In the genomic region with DNA sequence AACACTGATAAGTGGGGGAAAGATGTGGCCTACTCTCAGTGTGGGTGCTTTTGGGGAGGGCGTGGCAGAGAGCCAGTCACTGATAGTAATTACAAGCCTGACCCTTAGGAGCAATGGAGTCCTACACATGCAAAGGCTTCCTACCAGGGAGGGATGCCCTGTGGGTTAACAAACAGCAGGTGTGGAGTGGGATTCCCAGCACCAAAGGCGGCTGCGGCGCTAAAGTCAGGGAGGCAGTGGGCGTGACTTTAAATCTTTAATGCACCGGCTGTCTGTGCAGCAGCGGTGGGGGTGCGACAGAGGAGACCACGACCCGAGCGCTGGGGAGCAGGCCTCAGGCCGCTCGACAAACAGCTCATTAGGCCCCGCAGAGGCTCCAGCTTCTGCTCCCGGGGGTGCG, we compare ENCODE assay signal across 7 mouse cellular contexts. TPM values are rescaled to one million over a fixed set of nuclear protein-coding genes. Genes with fewer than 3 reads are reported as not detected.
DNase-seq lines count a peak whose midpoint lies in the region; ATAC-seq and TF ChIP-seq lines count a peak whose summit lies in the region.
"Not testable (repeated sequence)": the region's sequence is repeated elsewhere in the genome, so short reads cannot be mapped to it uniquely, and the experiment has no call there.

No protein-coding gene starts in this region.

- H3K4me3 ChIP-seq in cerebellum, adult 2 months (replicated peaks; ENCODE audit: insufficient read depth, low read depth, low read length); intestine, postnatal 0 days (ENCODE audit: low read depth, low read length); lung, postnatal 0 days (ENCODE audit: low read depth, low read length): not testable (repeated sequence)
- H3K4me3 ChIP-seq in forebrain, embryonic 12.5 days (replicated peaks) = peak overlapping the region; percentile 30
- peak overlapping the region; percentile 40 for H3K4me3 ChIP-seq in heart, embryonic 15.5 days
- H3K4me3 ChIP-seq in limb, embryonic 13.5 days = peak overlapping the region; percentile 32
- H3K4me3 ChIP-seq in olfactory bulb, adult 2 months (ENCODE audit: insufficient read depth, low read depth, low read length) = peak overlapping the region; percentile 33

- not testable (repeated sequence) for TF ChIP-seq CTCF in cerebellum, adult 2 months (IDR thresholded peaks at IDR 0.05; ENCODE audit: borderline replicate concordance, insufficient read depth, low read depth, low read length); intestine, postnatal 0 days (IDR thresholded peaks at IDR 0.05; ENCODE audit: low read depth); lung, postnatal 0 days (IDR thresholded peaks at IDR 0.05); olfactory bulb, adult 2 months (IDR thresholded peaks at IDR 0.05; ENCODE audit: insufficient read depth, low read depth, low read length)

- 9% methylated on average over 6 of the region's 16 CpGs for WGBS in cerebellum, adult 2 months
- WGBS in forebrain, embryonic 12.5 days = 8% methylated on average over 7 of the region's 16 CpGs
- 6% methylated on average over 9 of the region's 16 CpGs for WGBS in heart, embryonic 15.5 days
- 7% methylated on average over 6 of the region's 16 CpGs for WGBS in intestine, postnatal 0 days
- 6% methylated on average over 11 of the region's 16 CpGs for WGBS in limb, embryonic 13.5 days
- 25% methylated on average over 4 of the region's 16 CpGs for WGBS in lung, postnatal 0 days
- 4% methylated on average over 7 of the region's 16 CpGs for WGBS in olfactory bulb, adult 2 months

- not testable (repeated sequence) for ATAC-seq in forebrain, embryonic 12.5 days (ENCODE audit: low FRiP score); heart, embryonic 15.5 days (replicated peaks; ENCODE audit: insufficient number of reproducible peaks, insufficient read depth, low FRiP score, low read depth); intestine, postnatal 0 days; limb, embryonic 13.5 days (ENCODE audit: low FRiP score, low read depth); lung, postnatal 0 days

- H3K36me3 ChIP-seq in forebrain, embryonic 12.5 days (replicated peaks); heart, embryonic 15.5 days; intestine, postnatal 0 days (ENCODE audit: control insufficient read depth, insufficient read depth); lung, postnatal 0 days (ENCODE audit: insufficient read depth, low read length): not testable (repeated sequence)
- H3K36me3 ChIP-seq in limb, embryonic 13.5 days = peaks cover 12% of the 10 kb centered on the region

- H3K27ac ChIP-seq in cerebellum, adult 2 months (ENCODE audit: insufficient read depth, low read length); forebrain, embryonic 12.5 days; intestine, postnatal 0 days (ENCODE audit: low read depth, low read length); limb, embryonic 13.5 days; lung, postnatal 0 days (ENCODE audit: low read length); olfactory bulb, adult 2 months (ENCODE audit: insufficient read depth, low read depth, low read length): not testable (repeated sequence)
- H3K27ac ChIP-seq in heart, embryonic 15.5 days = peak overlapping the region; percentile 42; the same call in 1 of the 2 replicates

- not testable (repeated sequence) for H3K27me3 ChIP-seq in cerebellum, adult 2 months (ENCODE audit: control insufficient read depth, insufficient read depth, low read length); forebrain, embryonic 12.5 days; heart, embryonic 15.5 days; intestine, postnatal 0 days (replicated peaks; ENCODE audit: control insufficient read depth, insufficient read depth, low read length); limb, embryonic 13.5 days; lung, postnatal 0 days (replicated peaks; ENCODE audit: insufficient read depth, low read length)

- TF ChIP-seq EP300 in lung, postnatal 0 days (IDR thresholded peaks at IDR 0.05) = not testable (repeated sequence)

- DNase-seq in cerebellum, adult 2 months = peak; percentile 26 to 40
- DNase-seq in lung, postnatal 0 days (ENCODE audit: low spot score) = not testable (repeated sequence)

- H3K4me1 ChIP-seq in cerebellum, adult 2 months (ENCODE audit: control insufficient read depth, insufficient read depth, low read length); forebrain, embryonic 12.5 days; heart, embryonic 15.5 days (replicated peaks); intestine, postnatal 0 days (replicated peaks; ENCODE audit: control insufficient read depth, insufficient read depth, low read length); limb, embryonic 13.5 days; lung, postnatal 0 days (ENCODE audit: insufficient read depth, low read depth, low read length); olfactory bulb, adult 2 months (ENCODE audit: control insufficient read depth, insufficient read depth, low read length): not testable (repeated sequence)

- H3K9me3 ChIP-seq in forebrain, embryonic 12.5 days; heart, embryonic 15.5 days (replicated peaks); intestine, postnatal 0 days (ENCODE audit: control insufficient read depth); limb, embryonic 13.5 days; lung, postnatal 0 days (ENCODE audit: low read length): not testable (repeated sequence)

- H3K4me2 ChIP-seq in forebrain, embryonic 12.5 days = peak overlapping the region; percentile 42
- H3K4me2 ChIP-seq in heart, embryonic 15.5 days = peak overlapping the region; percentile 56
- peak overlapping the region; percentile 51; the same call in 1 of the 2 replicates for H3K4me2 ChIP-seq in intestine, postnatal 0 days (replicated peaks; ENCODE audit: low read depth)
- H3K4me2 ChIP-seq in limb, embryonic 13.5 days (replicated peaks) = peak overlapping the region; percentile 54
- H3K4me2 ChIP-seq in lung, postnatal 0 days (replicated peaks; ENCODE audit: low read depth, low read length) = 0 out of 2 replicates have a peak overlapping the region, but pooled peaks have one; percentile 30

- not testable (repeated sequence) for H3K9ac ChIP-seq in forebrain, embryonic 12.5 days; heart, embryonic 15.5 days; intestine, postnatal 0 days (ENCODE audit: low read depth, low read length); limb, embryonic 13.5 days; lung, postnatal 0 days (replicated peaks; ENCODE audit: low read depth)

- TF ChIP-seq POLR2A in cerebellum, adult 2 months (IDR thresholded peaks at IDR 0.05; ENCODE audit: borderline replicate concordance, insufficient read depth, low read length); olfactory bulb, adult 2 months (IDR thresholded peaks at IDR 0.05; ENCODE audit: insufficient read depth, low read depth, low read length): not testable (repeated sequence)

RNA-seq across cellular contexts. Expression of a gene that starts 1.1 kb away (rescaled TPM):
- 236 and 247 TPM in 2 replicates for polyA plus RNA-seq in cerebellum, adult 2 months (2012; rRNA removed)
- polyA plus RNA-seq in forebrain, embryonic 12.5 days (2016; fragmentation: Nextera tagmentation; extraction: Ambion mirVana) = 119 and 122 TPM in 2 replicates
- polyA plus RNA-seq in heart, embryonic 15.5 days (2015; fragmentation: Nextera tagmentation; extraction: Ambion mirVana) = 40.2 and 47.1 TPM in 2 replicates
- 21.5 and 21.9 TPM in 2 replicates for polyA plus RNA-seq in intestine, postnatal 0 days (2015; fragmentation: Nextera tagmentation; extraction: Ambion mirVana)
- 53.0 and 64.8 TPM in 2 replicates for polyA plus RNA-seq in limb, embryonic 13.5 days (2015; fragmentation: Nextera tagmentation; extraction: Ambion mirVana)
- polyA plus RNA-seq in lung, postnatal 0 days (2015; fragmentation: Nextera tagmentation; extraction: Ambion mirVana) = 23.7 and 24.5 TPM in 2 replicates
- not detected in 2 replicates for polyA plus RNA-seq in olfactory bulb, adult 2 months (2012; ENCODE audit: insufficient read depth, insufficient read length, low replicate concordance, missing spikeins)

RNA-seq across cellular contexts. Expression of a gene that starts 17.0 kb away (rescaled TPM):
- polyA plus RNA-seq in cerebellum, adult 2 months (2012; rRNA removed) = 65.9 and 71.1 TPM in 2 replicates
- polyA plus RNA-seq in forebrain, embryonic 12.5 days (2016; fragmentation: Nextera tagmentation; extraction: Ambion mirVana) = 57.3 and 57.8 TPM in 2 replicates
- 41.7 and 60.3 TPM in 2 replicates for polyA plus RNA-seq in heart, embryonic 15.5 days (2015; fragmentation: Nextera tagmentation; extraction: Ambion mirVana)
- polyA plus RNA-seq in intestine, postnatal 0 days (2015; fragmentation: Nextera tagmentation; extraction: Ambion mirVana) = 46.4 and 50.6 TPM in 2 replicates
- 81.8 and 84.6 TPM in 2 replicates for polyA plus RNA-seq in limb, embryonic 13.5 days (2015; fragmentation: Nextera tagmentation; extraction: Ambion mirVana)
- 43.3 and 43.7 TPM in 2 replicates for polyA plus RNA-seq in lung, postnatal 0 days (2015; fragmentation: Nextera tagmentation; extraction: Ambion mirVana)
- not detected in 2 replicates for polyA plus RNA-seq in olfactory bulb, adult 2 months (2012; ENCODE audit: insufficient read depth, insufficient read length, low replicate concordance, missing spikeins)

RNA-seq across cellular contexts. Expression of a gene that starts 17.9 kb away (rescaled TPM):
- polyA plus RNA-seq in cerebellum, adult 2 months (2012; rRNA removed) = 196 and 206 TPM in 2 replicates
- 16.6 and 19.8 TPM in 2 replicates for polyA plus RNA-seq in forebrain, embryonic 12.5 days (2016; fragmentation: Nextera tagmentation; extraction: Ambion mirVana)
- polyA plus RNA-seq in heart, embryonic 15.5 days (2015; fragmentation: Nextera tagmentation; extraction: Ambion mirVana) = 54.8 and 59.2 TPM in 2 replicates
- 90.5 and 105 TPM in 2 replicates for polyA plus RNA-seq in intestine, postnatal 0 days (2015; fragmentation: Nextera tagmentation; extraction: Ambion mirVana)
- 40.4 and 47.3 TPM in 2 replicates for polyA plus RNA-seq in limb, embryonic 13.5 days (2015; fragmentation: Nextera tagmentation; extraction: Ambion mirVana)
- 34.3 and 39.7 TPM in 2 replicates for polyA plus RNA-seq in lung, postnatal 0 days (2015; fragmentation: Nextera tagmentation; extraction: Ambion mirVana)
- not detected in 2 replicates for polyA plus RNA-seq in olfactory bulb, adult 2 months (2012; ENCODE audit: insufficient read depth, insufficient read length, low replicate concordance, missing spikeins)

RNA-seq across cellular contexts. Expression of a gene that starts 42.0 kb away (rescaled TPM):
- polyA plus RNA-seq in cerebellum, adult 2 months (2012; rRNA removed) = 0.16 and 0.18 TPM in 2 replicates
- 0.42 and 0.46 TPM in 2 replicates for polyA plus RNA-seq in forebrain, embryonic 12.5 days (2016; fragmentation: Nextera tagmentation; extraction: Ambion mirVana)
- polyA plus RNA-seq in heart, embryonic 15.5 days (2015; fragmentation: Nextera tagmentation; extraction: Ambion mirVana) = not detected in 2 replicates
- not detected in 2 replicates for polyA plus RNA-seq in intestine, postnatal 0 days (2015; fragmentation: Nextera tagmentation; extraction: Ambion mirVana)
- 0.14 TPM in 1 of 2 replicates, not detected in the other for polyA plus RNA-seq in limb, embryonic 13.5 days (2015; fragmentation: Nextera tagmentation; extraction: Ambion mirVana)
- polyA plus RNA-seq in lung, postnatal 0 days (2015; fragmentation: Nextera tagmentation; extraction: Ambion mirVana) = 0.06 TPM in 1 of 2 replicates, not detected in the other
- not detected in 2 replicates for polyA plus RNA-seq in olfactory bulb, adult 2 months (2012; ENCODE audit: insufficient read depth, insufficient read length, low replicate concordance, missing spikeins)

RNA-seq across cellular contexts. Expression of a gene that starts 50.0 kb away (rescaled TPM):
- polyA plus RNA-seq in cerebellum, adult 2 months (2012; rRNA removed) = 162 and 167 TPM in 2 replicates
- polyA plus RNA-seq in forebrain, embryonic 12.5 days (2016; fragmentation: Nextera tagmentation; extraction: Ambion mirVana) = 159 and 179 TPM in 2 replicates
- 122 and 125 TPM in 2 replicates for polyA plus RNA-seq in heart, embryonic 15.5 days (2015; fragmentation: Nextera tagmentation; extraction: Ambion mirVana)
- 127 and 144 TPM in 2 replicates for polyA plus RNA-seq in intestine, postnatal 0 days (2015; fragmentation: Nextera tagmentation; extraction: Ambion mirVana)
- polyA plus RNA-seq in limb, embryonic 13.5 days (2015; fragmentation: Nextera tagmentation; extraction: Ambion mirVana) = 104 and 106 TPM in 2 replicates
- polyA plus RNA-seq in lung, postnatal 0 days (2015; fragmentation: Nextera tagmentation; extraction: Ambion mirVana) = 143 and 151 TPM in 2 replicates
- not detected in 2 replicates for polyA plus RNA-seq in olfactory bulb, adult 2 months (2012; ENCODE audit: insufficient read depth, insufficient read length, low replicate concordance, missing spikeins)

Comparison
In these comparisons a context has a peak if more than half of its experiments do, and no peak if none do; other contexts are left out.
1. RNA of a gene that starts 1.1 kb away (polyA plus RNA-seq): 236 to 247 TPM in cerebellum, adult 2 months, 119 to 122 TPM in forebrain, embryonic 12.5 days, 53.0 to 64.8 TPM in limb, embryonic 13.5 days, 40.2 to 47.1 TPM in heart, embryonic 15.5 days, 23.7 to 24.5 TPM in lung, postnatal 0 days and 21.5 to 21.9 TPM in intestine, postnatal 0 days; not detected in olfactory bulb, adult 2 months; every median in the first group is over 10 times any median in the second.
2. Peak in every context shown above with its lines, with median percentiles within 50 percentile points of each other: H3K4me2 ChIP-seq.